Mouse (Mus musculus): Measurements from ENCODE around the gene Smim13.
A peak's percentile ranks its signal among the peaks of the same experiment; 100 is the strongest.

Smim13 gene

DNA sequence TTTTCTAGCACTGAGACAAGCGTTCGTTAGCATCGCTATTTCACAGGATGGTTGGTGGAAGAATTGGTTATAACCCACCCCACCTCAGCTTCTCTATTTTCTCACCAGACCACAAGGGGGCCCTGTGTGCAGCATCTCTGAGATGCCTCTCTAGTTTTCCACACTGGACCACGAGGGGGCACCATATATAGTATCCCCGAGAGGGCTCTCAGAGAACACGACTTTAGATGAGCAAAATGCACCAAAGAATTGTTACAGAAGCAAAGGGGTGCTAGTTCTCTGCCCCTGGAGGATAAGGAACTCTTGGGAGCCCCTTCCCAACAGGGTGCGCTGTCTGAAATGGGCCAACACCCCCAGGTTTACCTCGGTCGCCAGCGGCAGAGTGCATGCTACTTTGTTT, 53.1 kb downstream of the Smim13 start:
- Histone ChIP-seq H3K27me3 (ENCODE audit: insufficient read depth, low read length) (no peaks in the 10 kb centered on the region), H3K9me3 (ENCODE audit: low read length) (no peaks in the 10 kb centered on the region)
- TF ChIP-seq CTCF (conservative IDR thresholded peaks at IDR 0.05; ENCODE audit: low read length): peak; percentile 84
- no peak for TF ChIP-seq POU5F1 (IDR thresholded peaks at IDR 0.05; ENCODE audit: borderline replicate concordance, low read length)
- no peak for TF ChIP-seq NANOG (IDR thresholded peaks at IDR 0.05; ENCODE audit: borderline replicate concordance, low read length)

DNA sequence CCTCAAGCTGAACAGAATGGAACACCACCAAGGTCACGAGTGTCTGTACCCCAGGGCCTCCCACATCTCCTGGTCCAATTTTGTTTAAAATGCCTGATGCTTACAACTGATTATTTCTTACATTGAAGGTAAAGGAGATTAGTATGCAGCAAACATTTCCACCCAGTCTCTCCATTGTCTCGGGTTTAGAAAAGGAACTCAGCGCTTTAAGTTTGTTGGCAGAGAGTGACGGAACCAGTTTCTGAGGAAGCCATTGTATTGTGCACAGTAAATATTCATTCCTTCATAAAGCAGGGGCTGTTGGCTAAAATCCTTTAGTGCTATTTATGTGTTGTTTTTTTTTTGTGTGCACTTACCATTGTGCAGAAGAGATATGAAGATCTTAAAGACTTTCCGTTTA, 71.1 kb downstream of the Smim13 start:
- no peaks in the 10 kb centered on the region for H3K27me3 ChIP-seq (ENCODE audit: insufficient read depth, low read length)
- no peak overlapping the region for H3K4me3 ChIP-seq (replicated peaks; ENCODE audit: low read length)
- peaks cover 5% of the 10 kb centered on the region; the same call in 1 of the 2 replicates for H3K9me3 ChIP-seq (ENCODE audit: low read length)
- H3K4me1 ChIP-seq (replicated peaks; ENCODE audit: low read depth, low read length): no peaks in the 10 kb centered on the region
- TF ChIP-seq CTCF (conservative IDR thresholded peaks at IDR 0.05; ENCODE audit: low read length) (no peak), NANOG (IDR thresholded peaks at IDR 0.05; ENCODE audit: borderline replicate concordance, low read length) (no peak), POU5F1 (IDR thresholded peaks at IDR 0.05; ENCODE audit: borderline replicate concordance, low read length) (no peak)
- H3K36me3 ChIP-seq (ENCODE audit: insufficient read depth, low read length): no peaks in the 10 kb centered on the region

More for the DNA sequence above, 53.1 kb downstream of the Smim13 start:
- no peaks in the 10 kb centered on the region for H3K36me3 ChIP-seq (ENCODE audit: insufficient read depth, low read length)
- H3K4me3 ChIP-seq (replicated peaks; ENCODE audit: low read length): no peak overlapping the region
- H3K4me1 ChIP-seq (replicated peaks; ENCODE audit: low read depth, low read length): no peaks in the 10 kb centered on the region

DNA sequence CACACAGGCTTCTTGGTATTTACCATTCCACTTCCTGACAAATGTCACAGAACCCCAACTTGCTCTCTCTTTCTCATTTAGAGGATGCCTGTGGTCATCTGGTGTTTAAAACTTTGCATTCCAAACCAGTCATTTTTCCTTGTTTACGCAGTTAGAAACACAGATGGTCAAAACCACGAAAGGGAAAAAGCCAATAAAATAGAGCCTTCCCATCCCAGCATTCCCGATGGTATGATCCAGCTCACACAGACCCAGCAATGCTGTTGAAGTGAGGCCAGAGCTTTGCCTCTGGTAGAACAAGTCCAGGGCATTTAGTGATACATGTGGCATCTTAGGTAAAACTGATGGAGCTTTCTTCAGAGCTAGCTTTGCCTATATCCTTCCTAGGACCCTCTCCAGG, 71.8 kb downstream of the Smim13 start:
- no peak overlapping the region for H3K4me3 ChIP-seq (replicated peaks; ENCODE audit: low read length)
- no peaks in the 10 kb centered on the region for H3K36me3 ChIP-seq (ENCODE audit: insufficient read depth, low read length)
- TF ChIP-seq CTCF (conservative IDR thresholded peaks at IDR 0.05; ENCODE audit: low read length) (no peak), POU5F1 (IDR thresholded peaks at IDR 0.05; ENCODE audit: borderline replicate concordance, low read length) (no peak), NANOG (IDR thresholded peaks at IDR 0.05; ENCODE audit: borderline replicate concordance, low read length) (no peak)
- H3K27me3 ChIP-seq (ENCODE audit: insufficient read depth, low read length): no peaks in the 10 kb centered on the region
- H3K9me3 ChIP-seq (ENCODE audit: low read length): peaks cover 5% of the 10 kb centered on the region; the same call in 1 of the 2 replicates
- H3K4me1 ChIP-seq (replicated peaks; ENCODE audit: low read depth, low read length): no peaks in the 10 kb centered on the region

DNA sequence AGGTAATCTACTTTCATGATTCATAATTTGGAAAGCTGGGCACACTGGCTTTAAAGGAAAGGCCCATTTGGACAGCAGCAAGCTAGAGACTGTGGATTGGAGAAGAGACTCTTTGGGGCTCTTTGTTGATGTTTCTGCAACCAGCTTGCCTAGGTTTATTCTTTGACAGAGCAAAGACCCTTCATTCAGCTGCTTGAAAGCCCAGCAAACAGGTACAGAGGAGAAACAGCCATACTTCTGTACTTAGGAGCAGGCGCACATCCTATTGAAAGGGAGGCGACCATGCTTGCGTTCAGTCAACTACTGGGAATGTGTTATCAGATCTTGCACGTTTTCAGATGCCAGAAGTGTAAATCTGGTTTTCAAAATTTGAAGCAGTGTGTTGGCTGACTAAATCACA, 75.0 kb downstream of the Smim13 start:
- Histone ChIP-seq H3K27me3 (ENCODE audit: insufficient read depth, low read length) (no peaks in the 10 kb centered on the region), H3K4me1 (replicated peaks; ENCODE audit: low read depth, low read length) (no peaks in the 10 kb centered on the region), H3K36me3 (ENCODE audit: insufficient read depth, low read length) (no peaks in the 10 kb centered on the region), H3K4me3 (replicated peaks; ENCODE audit: low read length) (no peak overlapping the region), H3K9me3 (ENCODE audit: low read length) (peaks cover 5% of the 10 kb centered on the region; the same call in 1 of the 2 replicates)
- no peak for TF ChIP-seq POU5F1 (IDR thresholded peaks at IDR 0.05; ENCODE audit: borderline replicate concordance, low read length)
- TF ChIP-seq CTCF (conservative IDR thresholded peaks at IDR 0.05; ENCODE audit: low read length): no peak
- no peak for TF ChIP-seq NANOG (IDR thresholded peaks at IDR 0.05; ENCODE audit: borderline replicate concordance, low read length)

DNA sequence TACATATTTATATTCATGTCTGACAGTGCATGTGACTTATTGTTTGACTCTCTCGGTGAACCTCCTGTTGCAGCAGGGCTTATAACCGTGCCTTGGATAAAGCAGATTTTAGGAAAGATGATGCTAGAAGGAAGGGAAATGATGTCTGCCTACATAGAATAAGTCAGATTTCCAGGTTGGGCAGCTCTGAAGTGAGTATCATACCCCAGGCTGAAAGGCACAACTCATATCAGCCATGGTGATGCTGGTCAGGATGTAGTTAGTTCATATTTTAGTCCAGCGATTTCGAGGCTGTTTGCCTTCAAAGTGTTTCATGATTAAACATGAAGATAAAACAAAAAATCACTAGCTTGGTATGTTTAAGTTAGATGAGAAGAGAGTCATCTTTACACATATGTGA, 75.7 kb downstream of the Smim13 start:
- TF ChIP-seq POU5F1 (IDR thresholded peaks at IDR 0.05; ENCODE audit: borderline replicate concordance, low read length) (no peak), NANOG (IDR thresholded peaks at IDR 0.05; ENCODE audit: borderline replicate concordance, low read length) (no peak), CTCF (conservative IDR thresholded peaks at IDR 0.05; ENCODE audit: low read length) (no peak)
- no peaks in the 10 kb centered on the region for H3K36me3 ChIP-seq (ENCODE audit: insufficient read depth, low read length)
- H3K27me3 ChIP-seq (ENCODE audit: insufficient read depth, low read length): no peaks in the 10 kb centered on the region
- H3K4me1 ChIP-seq (replicated peaks; ENCODE audit: low read depth, low read length): no peaks in the 10 kb centered on the region
- no peak overlapping the region for H3K4me3 ChIP-seq (replicated peaks; ENCODE audit: low read length)
- peaks cover 5% of the 10 kb centered on the region; the same call in 1 of the 2 replicates for H3K9me3 ChIP-seq (ENCODE audit: low read length)

DNA sequence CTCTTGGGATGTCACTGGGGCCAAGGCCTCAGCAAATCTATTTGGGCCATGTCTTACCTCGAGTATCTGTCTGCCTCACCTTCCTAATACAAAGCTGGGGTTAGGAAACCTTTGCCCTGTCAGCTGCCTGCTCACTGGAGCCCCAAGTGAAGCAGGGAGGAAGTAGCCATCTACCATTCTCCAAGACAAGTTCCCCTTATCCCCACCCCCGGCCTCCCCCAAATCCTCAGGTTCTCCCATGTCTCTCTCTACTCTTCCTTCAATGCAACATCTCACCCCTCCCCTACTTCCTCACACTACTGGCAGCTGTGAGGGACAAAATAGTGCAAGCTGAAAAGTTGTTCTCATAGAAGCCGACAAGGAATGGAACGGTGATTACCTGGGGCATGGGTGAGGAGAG, 76.5 kb downstream of the Smim13 start:
- TF ChIP-seq CTCF (conservative IDR thresholded peaks at IDR 0.05; ENCODE audit: low read length) (no peak), POU5F1 (IDR thresholded peaks at IDR 0.05; ENCODE audit: borderline replicate concordance, low read length) (no peak), NANOG (IDR thresholded peaks at IDR 0.05; ENCODE audit: borderline replicate concordance, low read length) (no peak)
- Histone ChIP-seq H3K36me3 (ENCODE audit: insufficient read depth, low read length) (no peaks in the 10 kb centered on the region), H3K9me3 (ENCODE audit: low read length) (peaks cover 12% of the 10 kb centered on the region; the same call in 1 of the 2 replicates), H3K27me3 (ENCODE audit: insufficient read depth, low read length) (no peaks in the 10 kb centered on the region), H3K4me3 (replicated peaks; ENCODE audit: low read length) (no peak overlapping the region), H3K4me1 (replicated peaks; ENCODE audit: low read depth, low read length) (no peaks in the 10 kb centered on the region)
